ENCODE assay signal across 19 mouse cellular contexts in genomic region chr13:56792844-56793243, GRCm38 (mm10). TPM values are rescaled to one million over a fixed set of nuclear protein-coding genes. Genes with fewer than 3 reads are reported as not detected.
"Had no signal": no experiment of that assay in that cellular context is flagged by ENCODE, and none has a peak within 500 bp of the region (broad histone marks: within the 10 kb centered on the region; RNA-seq: fewer than 3 reads in every experiment).

No protein-coding gene starts in this region.

- H3K27me3 ChIP-seq: lung, embryonic 15.5 days; megakaryocyte, embryonic 14.5 days; midbrain, embryonic 15.5 days; neural tube, embryonic 12.5 days; stomach, embryonic 15.5 days had no signal

- ATAC-seq: lung, postnatal 0 days; midbrain, embryonic 13.5 days; midbrain, embryonic 15.5 days had no signal

- H3K4me2 ChIP-seq: lung, embryonic 15.5 days; midbrain, embryonic 11.5 days; midbrain, embryonic 13.5 days; midbrain, embryonic 15.5 days; neural tube, embryonic 12.5 days; stomach, embryonic 15.5 days had no signal

- H3K9me3 ChIP-seq: lung, embryonic 15.5 days; megakaryocyte, embryonic 14.5 days; midbrain, embryonic 13.5 days; midbrain, embryonic 15.5 days; neural tube, embryonic 12.5 days; stomach, embryonic 15.5 days had no signal

- H3K9ac ChIP-seq: lung, embryonic 15.5 days; midbrain, embryonic 13.5 days; midbrain, embryonic 15.5 days; neural tube, embryonic 12.5 days; stomach, embryonic 15.5 days had no signal

- H3K27ac ChIP-seq: lung, embryonic 15.5 days; macrophage; midbrain, embryonic 13.5 days; midbrain, embryonic 15.5 days; neural tube, embryonic 12.5 days; stomach, embryonic 15.5 days had no signal

- H3K36me3 ChIP-seq: lung, embryonic 15.5 days; midbrain, embryonic 13.5 days; midbrain, embryonic 15.5 days; neural tube, embryonic 12.5 days; stomach, embryonic 15.5 days had no signal

- H3K4me3 ChIP-seq: lung, embryonic 15.5 days; megakaryocyte, embryonic 14.5 days; midbrain, embryonic 13.5 days; midbrain, embryonic 15.5 days; neural tube, embryonic 12.5 days; stomach, embryonic 15.5 days had no signal

- DNase-seq: lung, adult 2 months; lung, postnatal 14 days; lung, postnatal 36 days; right cerebral cortex, postnatal 14 days; thymus, adult 18-20 months; thymus, postnatal 14 days; thymus, postnatal 36 days had no signal

- H3K4me1 ChIP-seq: lung, embryonic 15.5 days; megakaryocyte, embryonic 14.5 days; neural tube, embryonic 12.5 days; stomach, embryonic 15.5 days had no signal

RNA-seq across cellular contexts. Expression of gene Gm45623, which starts 39.2 kb away (rescaled TPM):
- total RNA-seq: megakaryocyte progenitor cell, adult 5-6 weeks; monocyte, adult 5-6 weeks; neutrophil, adult 5-6 weeks had no signal
- polyA plus RNA-seq: macrophage; midbrain, embryonic 11.5 days had no signal
